In the genomic region with DNA sequence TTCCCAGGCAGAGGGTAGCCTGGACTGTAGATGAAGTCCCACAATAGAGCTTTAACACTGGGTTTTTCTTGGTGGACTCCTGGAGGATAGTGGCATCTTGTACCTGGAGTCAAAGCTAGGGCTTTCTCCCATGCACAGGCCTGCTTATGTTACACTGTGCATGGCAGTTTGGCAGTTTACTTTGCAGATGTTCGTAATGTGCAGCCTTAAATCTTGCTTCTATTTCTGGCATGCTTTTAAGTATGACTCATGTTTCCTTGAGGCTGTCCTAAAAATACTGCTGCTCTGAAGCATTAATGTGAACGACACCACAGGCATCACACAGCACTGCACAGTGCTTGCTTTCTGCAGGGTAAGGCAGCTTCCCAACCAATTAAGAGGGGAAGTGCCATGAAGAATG, we compare ENCODE assay signal across 8 mouse cellular contexts. TPM values are rescaled to one million over a fixed set of nuclear protein-coding genes. Genes with fewer than 3 reads are reported as not detected.
DNase-seq lines count a peak whose midpoint lies in the region; ATAC-seq and TF ChIP-seq lines count a peak whose summit lies in the region.

No protein-coding gene starts in this region.

- H3K4me3 ChIP-seq in hindbrain, embryonic 15.5 days: no peak overlapping the region
- no peak overlapping the region for H3K4me3 ChIP-seq in hindbrain, embryonic 14.5 days (replicated peaks; ENCODE audit: low read length)
- H3K4me3 ChIP-seq in intestine, postnatal 0 days (ENCODE audit: low read depth, low read length): no peak overlapping the region
- H3K4me3 ChIP-seq in hindbrain, embryonic 12.5 days: no peak overlapping the region

- 0 out of 2 replicates have a peak, but pooled peaks have one; percentile 4 for TF ChIP-seq CTCF in intestine, postnatal 0 days (IDR thresholded peaks at IDR 0.05; ENCODE audit: low read depth)

- H3K4me1 ChIP-seq in hindbrain, embryonic 15.5 days (replicated peaks): no peaks in the 10 kb centered on the region
- no peaks in the 10 kb centered on the region for H3K4me1 ChIP-seq in hindbrain, embryonic 14.5 days (replicated peaks; ENCODE audit: control insufficient read depth, insufficient read depth, low read length)
- no peaks in the 10 kb centered on the region for H3K4me1 ChIP-seq in intestine, postnatal 0 days (replicated peaks; ENCODE audit: control insufficient read depth, insufficient read depth, low read length)
- no peaks in the 10 kb centered on the region for H3K4me1 ChIP-seq in hindbrain, embryonic 12.5 days

- 53% methylated on average over 2 of the region's 2 CpGs for WGBS in hindbrain, embryonic 15.5 days
- 68% methylated on average over 2 of the region's 2 CpGs for WGBS in hindbrain, embryonic 14.5 days
- WGBS in intestine, postnatal 0 days: 41% methylated on average over 2 of the region's 2 CpGs
- WGBS in hindbrain, embryonic 12.5 days: 69% methylated on average over 2 of the region's 2 CpGs

- H3K27me3 ChIP-seq in hindbrain, embryonic 15.5 days: no peaks in the 10 kb centered on the region
- H3K27me3 ChIP-seq in hindbrain, embryonic 14.5 days (ENCODE audit: control insufficient read depth, insufficient read depth, low read length): no peaks in the 10 kb centered on the region
- H3K27me3 ChIP-seq in intestine, postnatal 0 days (replicated peaks; ENCODE audit: control insufficient read depth, insufficient read depth, low read length): no peaks in the 10 kb centered on the region
- no peaks in the 10 kb centered on the region for H3K27me3 ChIP-seq in hindbrain, embryonic 12.5 days

- H3K36me3 ChIP-seq in hindbrain, embryonic 15.5 days: no peaks in the 10 kb centered on the region
- H3K36me3 ChIP-seq in hindbrain, embryonic 14.5 days (replicated peaks; ENCODE audit: control insufficient read depth, insufficient read depth): no peaks in the 10 kb centered on the region
- no peaks in the 10 kb centered on the region for H3K36me3 ChIP-seq in intestine, postnatal 0 days (ENCODE audit: control insufficient read depth, insufficient read depth)
- no peaks in the 10 kb centered on the region for H3K36me3 ChIP-seq in hindbrain, embryonic 12.5 days

- no peak for DNase-seq in hindbrain, embryonic 14.5 days (ENCODE audit: low spot score)
- DNase-seq in CD4-positive, CD25-positive, alpha-beta regulatory T cell, adult 2 months (ENCODE audit: low read depth, low spot score): peak; percentile 13
- peak; percentile 52 for DNase-seq in fibroblast of lung, adult 2 months (ENCODE audit: low read depth)
- DNase-seq in mesoderm, embryonic 11.5 days (ENCODE audit: low read depth, low spot score): peak; percentile 27
- DNase-seq in cerebellum, adult 11-12 months: no peak

- H3K4me2 ChIP-seq in hindbrain, embryonic 15.5 days: no peak overlapping the region
- no peak overlapping the region for H3K4me2 ChIP-seq in hindbrain, embryonic 14.5 days (replicated peaks)
- H3K4me2 ChIP-seq in intestine, postnatal 0 days (replicated peaks; ENCODE audit: low read depth): no peak overlapping the region
- H3K4me2 ChIP-seq in hindbrain, embryonic 12.5 days (replicated peaks): no peak overlapping the region

- H3K27ac ChIP-seq in hindbrain, embryonic 15.5 days (replicated peaks): no peak overlapping the region
- no peak overlapping the region for H3K27ac ChIP-seq in hindbrain, embryonic 14.5 days
- H3K27ac ChIP-seq in intestine, postnatal 0 days (ENCODE audit: low read depth, low read length): no peak overlapping the region
- H3K27ac ChIP-seq in hindbrain, embryonic 12.5 days: no peak overlapping the region

- no peak overlapping the region for H3K9ac ChIP-seq in hindbrain, embryonic 15.5 days
- H3K9ac ChIP-seq in hindbrain, embryonic 14.5 days: no peak overlapping the region
- no peak overlapping the region for H3K9ac ChIP-seq in intestine, postnatal 0 days (ENCODE audit: low read depth, low read length)
- no peak overlapping the region for H3K9ac ChIP-seq in hindbrain, embryonic 12.5 days

- no peaks in the 10 kb centered on the region for H3K9me3 ChIP-seq in hindbrain, embryonic 15.5 days
- H3K9me3 ChIP-seq in hindbrain, embryonic 14.5 days (ENCODE audit: control insufficient read depth, low read length): no peaks in the 10 kb centered on the region
- no peaks in the 10 kb centered on the region for H3K9me3 ChIP-seq in intestine, postnatal 0 days (ENCODE audit: control insufficient read depth)
- no peaks in the 10 kb centered on the region for H3K9me3 ChIP-seq in hindbrain, embryonic 12.5 days (replicated peaks)

- ATAC-seq in hindbrain, embryonic 15.5 days (ENCODE audit: low FRiP score, low read depth): peak; percentile 73; the same call in 1 of the 2 replicates
- no peak for ATAC-seq in hindbrain, embryonic 14.5 days (ENCODE audit: low FRiP score)
- ATAC-seq in intestine, postnatal 0 days: no peak
- no peak for ATAC-seq in hindbrain, embryonic 12.5 days (ENCODE audit: low FRiP score)

RNA-seq across cellular contexts. Expression of a gene that starts 51.9 kb away (rescaled TPM):
- polyA plus RNA-seq in hindbrain, embryonic 15.5 days (2015; fragmentation: Nextera tagmentation; extraction: Ambion mirVana): 7.1 and 8.4 TPM in 2 replicates
- 9.2 and 10.3 TPM in 2 replicates for polyA plus RNA-seq in hindbrain, embryonic 14.5 days (2014; fragmentation: Nextera tagmentation; extraction: Ambion mirVana)
- polyA plus RNA-seq in intestine, postnatal 0 days (2015; fragmentation: Nextera tagmentation; extraction: Ambion mirVana): 15.6 and 16.8 TPM in 2 replicates
- 9.5 and 10.0 TPM in 2 replicates for polyA plus RNA-seq in hindbrain, embryonic 12.5 days (2016; fragmentation: Nextera tagmentation; extraction: Ambion mirVana)

Comparison
In these comparisons a context has a peak if more than half of its experiments do, and no peak if none do; other contexts are left out.
1. DNase-seq: peak in CD4-positive, CD25-positive, alpha-beta regulatory T cell, adult 2 months (single experiment), fibroblast of lung, adult 2 months (single experiment) and mesoderm, embryonic 11.5 days (single experiment); none in hindbrain, embryonic 14.5 days (single experiment) and cerebellum, adult 11-12 months (single experiment).